In the genomic region with DNA sequence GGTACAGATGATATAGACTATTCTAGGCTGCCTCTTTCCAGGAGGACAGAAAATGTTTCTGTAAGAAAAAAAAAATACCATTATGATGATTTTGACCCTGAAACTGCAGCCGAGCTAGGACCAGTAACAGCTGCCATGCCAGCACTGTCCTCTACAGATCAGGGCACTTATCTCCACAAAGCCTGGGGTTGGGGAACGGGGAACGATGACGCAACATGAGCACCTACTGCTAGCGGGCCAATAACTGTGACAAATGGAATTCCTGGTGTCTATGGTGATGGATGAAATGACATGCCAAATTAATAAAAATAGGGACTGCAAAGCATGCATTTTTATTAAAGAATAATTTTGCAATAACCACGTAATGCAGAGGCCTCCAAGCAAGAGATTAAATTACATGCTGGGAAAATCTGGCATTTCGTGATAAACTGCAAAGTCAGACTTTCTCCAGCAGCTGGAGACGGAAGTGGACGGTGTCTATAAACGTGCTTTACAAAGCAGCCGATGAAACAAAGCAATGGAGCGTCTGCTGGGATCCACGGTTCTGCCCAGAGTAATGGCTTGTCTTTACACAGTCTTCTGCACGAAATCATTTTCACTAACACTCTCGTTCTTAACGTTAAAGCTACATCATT, we compare ENCODE assay signal across 22 mouse cellular contexts. TPM values are rescaled to one million over a fixed set of nuclear protein-coding genes. Genes with fewer than 3 reads are reported as not detected.
DNase-seq lines count a peak whose midpoint lies in the region; ATAC-seq and TF ChIP-seq lines count a peak whose summit lies in the region.
"Had no signal": no experiment of that assay in that cellular context is flagged by ENCODE, and none has a peak within 500 bp of the region (broad histone marks: within the 10 kb centered on the region; RNA-seq: fewer than 3 reads in every experiment).

No protein-coding gene starts in this region.

- ATAC-seq in limb, embryonic 14.5 days (ENCODE audit: low FRiP score, low read depth): peak; percentile 34; the same call in 1 of the 2 replicates
- ATAC-seq in hindbrain, embryonic 16.5 days: 0 out of 2 replicates have a peak, but pooled peaks have one; percentile 37
- peak; percentile 68 for ATAC-seq in neural tube, embryonic 14.5 days (ENCODE audit: low read depth)
- ATAC-seq: CD4-positive, CD25-positive, alpha-beta regulatory T cell, adult 4 months had no signal

- H3K9ac ChIP-seq in limb, embryonic 14.5 days (ENCODE audit: low read depth, low read length, severe bottlenecking): no peak overlapping the region
- H3K9ac ChIP-seq in hindbrain, embryonic 16.5 days (ENCODE audit: low read depth, low read length): no peak overlapping the region
- no peak overlapping the region for H3K9ac ChIP-seq in neural tube, embryonic 14.5 days (replicated peaks; ENCODE audit: low read depth, low read length)
- H3K9ac ChIP-seq: embryonic facial prominence, embryonic 15.5 days; liver, embryonic 14.5 days had no signal

- peak; percentile 20 for DNase-seq in embryo, embryonic 11 days
- DNase-seq in embryo, embryonic 10.5 days (ENCODE audit: low spot score): no peak
- DNase-seq in limb, embryonic 14.5 days (ENCODE audit: low spot score): no peak
- no peak for DNase-seq in limb, embryonic 10.5 days (ENCODE audit: low spot score)
- no peak for DNase-seq in layer of hippocampus, adult 11-12 months (ENCODE audit: low spot score)
- no peak for DNase-seq in gastrocnemius, postnatal 10 days
- DNase-seq: adrenal gland, adult 8-10 months; cerebellum, adult 11-12 months; gastrocnemius, postnatal 36 days; kidney, adult 11 months; lung, postnatal 14 days; right cerebral cortex, postnatal 4 days; thymus, postnatal 14 days had no signal

- no peaks in the 10 kb centered on the region for H3K4me1 ChIP-seq in limb, embryonic 14.5 days (ENCODE audit: control insufficient read depth, insufficient read depth, low read length)
- 0 out of 2 replicates have a peak, but pooled peaks cover 3% of the 10 kb centered on the region for H3K4me1 ChIP-seq in limb, embryonic 10.5 days
- no peaks in the 10 kb centered on the region; the same call in 1 of the 2 replicates for H3K4me1 ChIP-seq in hindbrain, embryonic 16.5 days (ENCODE audit: control insufficient read depth, insufficient read depth, low read depth, low read length)
- no peaks in the 10 kb centered on the region for H3K4me1 ChIP-seq in neural tube, embryonic 14.5 days (ENCODE audit: control insufficient read depth, insufficient read depth, low read length)
- H3K4me1 ChIP-seq: embryonic facial prominence, embryonic 15.5 days had no signal

- no peak overlapping the region for H3K4me3 ChIP-seq in limb, embryonic 14.5 days (replicated peaks; ENCODE audit: low read length)
- H3K4me3 ChIP-seq in limb, embryonic 10.5 days: no peak overlapping the region
- no peak overlapping the region for H3K4me3 ChIP-seq in hindbrain, embryonic 16.5 days (ENCODE audit: low read length)
- H3K4me3 ChIP-seq in neural tube, embryonic 14.5 days (ENCODE audit: low read depth, low read length): no peak overlapping the region
- H3K4me3 ChIP-seq: embryonic facial prominence, embryonic 15.5 days; forebrain, embryonic 10.5 days had no signal

- H3K36me3 ChIP-seq in limb, embryonic 14.5 days (ENCODE audit: control insufficient read depth, insufficient read depth, low read length): no peaks in the 10 kb centered on the region
- H3K36me3 ChIP-seq in limb, embryonic 10.5 days: no peaks in the 10 kb centered on the region
- no peaks in the 10 kb centered on the region for H3K36me3 ChIP-seq in hindbrain, embryonic 16.5 days (ENCODE audit: control insufficient read depth, insufficient read depth, low read length)
- H3K36me3 ChIP-seq in neural tube, embryonic 14.5 days (ENCODE audit: control insufficient read depth, insufficient read depth, low read length): no peaks in the 10 kb centered on the region
- H3K36me3 ChIP-seq: embryonic facial prominence, embryonic 15.5 days; forebrain, embryonic 10.5 days; G1E had no signal

- H3K9me3 ChIP-seq in limb, embryonic 14.5 days (ENCODE audit: control insufficient read depth, low read length): no peaks in the 10 kb centered on the region
- no peaks in the 10 kb centered on the region for H3K9me3 ChIP-seq in limb, embryonic 10.5 days (replicated peaks)
- H3K9me3 ChIP-seq in hindbrain, embryonic 16.5 days (ENCODE audit: control insufficient read depth, low read length): no peaks in the 10 kb centered on the region
- no peaks in the 10 kb centered on the region for H3K9me3 ChIP-seq in neural tube, embryonic 14.5 days (ENCODE audit: control insufficient read depth, low read length)
- H3K9me3 ChIP-seq: embryonic facial prominence, embryonic 15.5 days; forebrain, embryonic 10.5 days; G1E had no signal

- H3K27me3 ChIP-seq in limb, embryonic 14.5 days (ENCODE audit: control insufficient read depth, insufficient read depth, low read length): no peaks in the 10 kb centered on the region
- H3K27me3 ChIP-seq in limb, embryonic 10.5 days (ENCODE audit: low read depth, poor library complexity, severe bottlenecking): no peaks in the 10 kb centered on the region
- H3K27me3 ChIP-seq in hindbrain, embryonic 16.5 days (replicated peaks; ENCODE audit: control insufficient read depth, insufficient read depth, low read length): no peaks in the 10 kb centered on the region
- no peaks in the 10 kb centered on the region for H3K27me3 ChIP-seq in neural tube, embryonic 14.5 days (ENCODE audit: control insufficient read depth, insufficient read depth, low read length)
- H3K27me3 ChIP-seq: embryonic facial prominence, embryonic 15.5 days had no signal

- H3K27ac ChIP-seq in limb, embryonic 14.5 days (replicated peaks; ENCODE audit: low read depth, low read length): no peak overlapping the region
- no peak overlapping the region for H3K27ac ChIP-seq in limb, embryonic 10.5 days
- no peak overlapping the region; the same call in 1 of the 2 replicates for H3K27ac ChIP-seq in hindbrain, embryonic 16.5 days (ENCODE audit: low read depth, low read length)
- H3K27ac ChIP-seq in neural tube, embryonic 14.5 days (ENCODE audit: low read depth, low read length): peak overlapping the region; percentile 57; the same call in 1 of the 2 replicates
- H3K27ac ChIP-seq: embryonic facial prominence, embryonic 15.5 days; kidney, postnatal 0 days; liver, embryonic 14.5 days had no signal

- no peak for TF ChIP-seq POLR2A in limb, embryonic 14.5 days (IDR thresholded peaks at IDR 0.05; ENCODE audit: borderline replicate concordance, extremely low read depth, insufficient read depth, insufficient read length)

- H3K4me2 ChIP-seq in limb, embryonic 14.5 days (replicated peaks; ENCODE audit: low read depth, low read length, severe bottlenecking): no peak overlapping the region
- H3K4me2 ChIP-seq in hindbrain, embryonic 16.5 days (ENCODE audit: low read length): no peak overlapping the region
- no peak overlapping the region for H3K4me2 ChIP-seq in neural tube, embryonic 14.5 days (ENCODE audit: low read depth, low read length)
- H3K4me2 ChIP-seq: embryonic facial prominence, embryonic 15.5 days; heart, embryonic 11.5 days had no signal

- 36% methylated on average over 16 of the region's 16 CpGs for WGBS in limb, embryonic 14.5 days
- WGBS in limb, embryonic 10.5 days: 72% methylated on average over 16 of the region's 16 CpGs
- WGBS in hindbrain, embryonic 16.5 days: 22% methylated on average over 16 of the region's 16 CpGs
- WGBS in neural tube, embryonic 14.5 days: 20% methylated on average over 16 of the region's 16 CpGs

RNA-seq across cellular contexts. Expression of gene Ctbp1, which starts 19.1 kb away (rescaled TPM):
- polyA plus RNA-seq in limb, embryonic 14.5 days (2012; rRNA removed): 266 and 270 TPM in 2 replicates
- 341 and 376 TPM in 2 replicates for polyA plus RNA-seq in limb, embryonic 14.5 days (2014; fragmentation: Nextera tagmentation; extraction: Ambion mirVana)
- 440 and 473 TPM in 2 replicates for polyA plus RNA-seq in limb, embryonic 10.5 days (2016; fragmentation: Nextera tagmentation; extraction: Ambion mirVana)
- polyA plus RNA-seq in hindbrain, embryonic 16.5 days (2015; fragmentation: Nextera tagmentation; extraction: Ambion mirVana): 402 and 446 TPM in 2 replicates
- 513 and 549 TPM in 2 replicates for polyA plus RNA-seq in neural tube, embryonic 14.5 days (2014; fragmentation: Nextera tagmentation; extraction: Ambion mirVana)
- total RNA-seq in gastrocnemius, postnatal 10 days (2021): 100 to 1,000 TPM; 206 to 216 TPM

RNA-seq across cellular contexts. Expression of gene Maea, which starts 41.4 kb away (rescaled TPM):
- polyA plus RNA-seq in limb, embryonic 14.5 days (2012; rRNA removed): 168 and 170 TPM in 2 replicates
- polyA plus RNA-seq in limb, embryonic 14.5 days (2014; fragmentation: Nextera tagmentation; extraction: Ambion mirVana): 116 and 120 TPM in 2 replicates
- polyA plus RNA-seq in limb, embryonic 10.5 days (2016; fragmentation: Nextera tagmentation; extraction: Ambion mirVana): 161 and 162 TPM in 2 replicates
- 136 and 142 TPM in 2 replicates for polyA plus RNA-seq in hindbrain, embryonic 16.5 days (2015; fragmentation: Nextera tagmentation; extraction: Ambion mirVana)
- polyA plus RNA-seq in neural tube, embryonic 14.5 days (2014; fragmentation: Nextera tagmentation; extraction: Ambion mirVana): 117 and 127 TPM in 2 replicates
- total RNA-seq in gastrocnemius, postnatal 10 days (2021): 10 to 100 TPM; 75.7 to 77.0 TPM
